Mouse (Mus musculus): ENCODE results near the gene Reps1. TPM values are rescaled to one million over a fixed set of nuclear protein-coding genes. Genes with fewer than 3 reads are reported as not detected.

Gene Reps1
- polyA plus RNA-seq, 1 experiment: 95.8 TPM

DNA sequence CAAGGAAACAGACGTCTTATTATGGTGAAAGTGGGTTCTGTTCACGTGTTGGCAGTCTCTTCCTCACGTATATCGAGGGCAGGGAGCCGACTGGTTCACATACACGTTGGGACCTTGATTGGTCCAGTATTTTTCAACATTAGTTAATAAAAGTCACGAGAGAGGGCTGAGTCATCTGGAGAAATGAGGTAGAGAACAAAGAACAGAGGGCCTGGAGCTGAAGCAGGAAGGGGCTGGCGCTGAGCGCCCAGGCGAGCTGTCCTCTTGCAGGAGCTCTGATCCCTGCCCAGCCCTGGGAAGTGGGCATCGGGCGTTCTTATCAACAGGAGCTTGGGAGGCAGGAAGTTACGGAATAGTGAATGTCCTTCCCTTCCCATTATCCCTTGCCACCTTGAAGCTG, 4.1 kb downstream of the Reps1 start:
- H3K27ac ChIP-seq (ENCODE audit: control insufficient read depth, insufficient read depth, low read length): no peak overlapping the region
- no peaks in the 10 kb centered on the region for H3K27me3 ChIP-seq (ENCODE audit: control insufficient read depth, insufficient read depth, low read length)
- no peaks in the 10 kb centered on the region for H3K36me3 ChIP-seq (ENCODE audit: control insufficient read depth, insufficient read depth, low read length)
- TF ChIP-seq POLR2A (IDR thresholded peaks at IDR 0.05; ENCODE audit: control insufficient read depth, extremely low read depth, insufficient read depth, low read length, poor library complexity) (no peak), CTCF (IDR thresholded peaks at IDR 0.05; ENCODE audit: borderline replicate concordance, control insufficient read depth, extremely low read depth, insufficient read depth, low read length, poor library complexity) (no peak)
- WGBS: 73% methylated on average over 13 of the region's 13 CpGs
- DNase-seq: no peak
- H3K4me3 ChIP-seq (ENCODE audit: control insufficient read depth, insufficient read depth, low read length): no peak overlapping the region
- H3K4me1 ChIP-seq (replicated peaks; ENCODE audit: control insufficient read depth, insufficient read depth, low read length): peaks cover 9% of the 10 kb centered on the region

DNA sequence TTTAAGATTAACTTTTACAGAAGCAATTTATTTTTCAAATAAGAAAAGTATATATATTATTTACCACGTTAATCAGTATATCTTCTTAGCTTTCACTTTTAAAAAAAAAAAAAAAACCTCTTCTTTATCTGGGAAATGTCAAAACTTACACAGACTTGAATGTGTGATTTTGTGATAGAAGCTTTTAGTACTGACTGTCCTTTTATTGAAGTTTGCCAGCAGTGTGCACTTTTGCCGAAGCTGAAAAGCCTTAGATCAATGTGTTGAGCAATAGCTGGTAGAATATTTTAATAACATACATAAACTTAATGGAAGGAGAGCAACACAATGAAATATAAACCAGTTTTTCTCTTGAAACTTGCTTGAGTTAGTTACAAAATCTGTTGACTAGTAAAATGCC, 5.1 kb downstream of the Reps1 start:
- DNase-seq: no peak
- H3K4me3 ChIP-seq (ENCODE audit: control insufficient read depth, insufficient read depth, low read length): no peak overlapping the region
- H3K36me3 ChIP-seq (ENCODE audit: control insufficient read depth, insufficient read depth, low read length): no peaks in the 10 kb centered on the region
- WGBS: 90% methylated on average over 2 of the region's 2 CpGs
- peaks cover 9% of the 10 kb centered on the region for H3K4me1 ChIP-seq (replicated peaks; ENCODE audit: control insufficient read depth, insufficient read depth, low read length)
- no peak for TF ChIP-seq CTCF (IDR thresholded peaks at IDR 0.05; ENCODE audit: borderline replicate concordance, control insufficient read depth, extremely low read depth, insufficient read depth, low read length, poor library complexity)
- no peak for TF ChIP-seq POLR2A (IDR thresholded peaks at IDR 0.05; ENCODE audit: control insufficient read depth, extremely low read depth, insufficient read depth, low read length, poor library complexity)
- H3K27ac ChIP-seq (ENCODE audit: control insufficient read depth, insufficient read depth, low read length): no peak overlapping the region
- H3K27me3 ChIP-seq (ENCODE audit: control insufficient read depth, insufficient read depth, low read length): no peaks in the 10 kb centered on the region

DNA sequence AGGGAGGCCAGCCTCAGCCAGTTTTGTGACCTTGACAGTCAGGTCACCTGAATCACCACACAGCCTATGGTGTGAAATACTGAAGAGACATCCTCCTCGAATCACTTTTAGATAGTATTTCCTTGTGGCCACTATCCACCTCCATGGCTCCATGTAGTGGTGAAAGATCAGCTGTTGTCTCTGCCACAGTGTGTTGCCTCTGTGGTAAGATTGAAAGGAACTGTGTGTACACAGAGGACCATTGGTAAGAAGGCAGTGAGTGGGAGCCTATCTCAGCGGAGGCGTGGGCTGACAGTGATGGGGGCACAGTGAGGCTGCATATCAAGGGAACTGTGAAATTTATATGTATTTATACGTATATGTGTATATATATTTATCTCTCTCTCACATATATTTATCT, 5.9 kb downstream of the Reps1 start:
- peaks cover 8% of the 10 kb centered on the region for H3K4me1 ChIP-seq (replicated peaks; ENCODE audit: control insufficient read depth, insufficient read depth, low read length)
- no peaks in the 10 kb centered on the region for H3K36me3 ChIP-seq (ENCODE audit: control insufficient read depth, insufficient read depth, low read length)
- no peak overlapping the region for H3K4me3 ChIP-seq (ENCODE audit: control insufficient read depth, insufficient read depth, low read length)
- no peak for TF ChIP-seq CTCF (IDR thresholded peaks at IDR 0.05; ENCODE audit: borderline replicate concordance, control insufficient read depth, extremely low read depth, insufficient read depth, low read length, poor library complexity)
- no peak for TF ChIP-seq POLR2A (IDR thresholded peaks at IDR 0.05; ENCODE audit: control insufficient read depth, extremely low read depth, insufficient read depth, low read length, poor library complexity)
- H3K27me3 ChIP-seq (ENCODE audit: control insufficient read depth, insufficient read depth, low read length): no peaks in the 10 kb centered on the region
- DNase-seq: no peak
- 83% methylated on average over 4 of the region's 4 CpGs for WGBS
- no peak overlapping the region for H3K27ac ChIP-seq (ENCODE audit: control insufficient read depth, insufficient read depth, low read length)

DNA sequence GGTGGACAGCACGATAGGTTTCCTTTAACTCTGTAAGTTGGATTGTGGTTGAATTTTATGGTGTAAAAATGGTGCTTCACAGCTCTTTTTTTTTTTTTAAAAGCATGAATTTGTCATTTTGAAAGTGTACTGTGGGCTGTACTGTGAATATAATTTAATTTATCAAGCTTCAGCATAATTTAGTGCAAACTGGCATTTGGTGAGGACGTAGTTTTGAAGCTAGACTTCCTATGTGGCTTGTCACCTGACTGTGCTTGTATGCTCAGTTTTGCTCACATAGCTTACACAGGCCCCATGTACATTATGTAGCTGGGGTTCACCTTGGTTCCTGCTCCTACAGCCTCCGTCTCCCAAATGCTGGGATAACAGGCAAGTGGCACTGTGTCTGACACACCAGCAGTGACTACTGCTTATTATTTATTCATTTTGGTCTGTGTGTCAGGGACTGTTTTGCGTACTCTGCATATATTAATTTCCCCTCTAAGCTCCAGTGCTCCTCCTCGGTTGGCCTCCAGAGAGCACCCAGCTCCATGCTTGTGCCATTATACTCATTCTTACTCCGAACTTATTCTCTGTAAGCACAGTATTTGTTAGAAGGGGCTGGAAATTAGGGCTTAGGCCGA, 9.1 kb downstream of the Reps1 start:
- DNase-seq: no peak
- no peaks in the 10 kb centered on the region for H3K27me3 ChIP-seq (ENCODE audit: control insufficient read depth, insufficient read depth, low read length)
- H3K4me1 ChIP-seq (replicated peaks; ENCODE audit: control insufficient read depth, insufficient read depth, low read length): peaks cover 2% of the 10 kb centered on the region
- 86% methylated on average over 7 of the region's 7 CpGs for WGBS
- no peaks in the 10 kb centered on the region for H3K36me3 ChIP-seq (ENCODE audit: control insufficient read depth, insufficient read depth, low read length)
- H3K27ac ChIP-seq (ENCODE audit: control insufficient read depth, insufficient read depth, low read length): no peak overlapping the region
- TF ChIP-seq CTCF (IDR thresholded peaks at IDR 0.05; ENCODE audit: borderline replicate concordance, control insufficient read depth, extremely low read depth, insufficient read depth, low read length, poor library complexity) (no peak), POLR2A (IDR thresholded peaks at IDR 0.05; ENCODE audit: control insufficient read depth, extremely low read depth, insufficient read depth, low read length, poor library complexity) (no peak)
- no peak overlapping the region for H3K4me3 ChIP-seq (ENCODE audit: control insufficient read depth, insufficient read depth, low read length)

DNA sequence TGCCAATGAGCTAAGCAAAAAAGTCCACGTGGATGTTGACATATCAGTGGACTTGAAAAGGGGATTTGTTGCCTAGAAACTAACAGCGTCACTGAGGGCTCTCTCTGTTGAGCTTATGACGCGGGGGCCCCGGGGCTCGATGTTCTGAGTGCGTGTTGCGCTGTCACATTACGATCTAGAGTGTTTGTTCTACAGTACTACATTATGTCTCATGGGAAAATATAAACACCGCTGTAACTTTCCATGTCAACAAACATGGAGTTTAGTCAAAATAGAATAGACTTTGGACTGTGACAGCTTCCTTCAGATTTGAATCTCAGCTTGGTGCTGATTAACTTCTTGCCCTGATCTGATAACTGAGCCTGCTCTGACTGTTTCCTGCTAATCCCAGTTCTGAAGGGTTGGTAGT, 10.4 kb downstream of the Reps1 start:
- TF ChIP-seq POLR2A (IDR thresholded peaks at IDR 0.05; ENCODE audit: control insufficient read depth, extremely low read depth, insufficient read depth, low read length, poor library complexity) (no peak), CTCF (IDR thresholded peaks at IDR 0.05; ENCODE audit: borderline replicate concordance, control insufficient read depth, extremely low read depth, insufficient read depth, low read length, poor library complexity) (no peak)
- Histone ChIP-seq H3K4me1 (replicated peaks; ENCODE audit: control insufficient read depth, insufficient read depth, low read length) (peaks cover 3% of the 10 kb centered on the region), H3K36me3 (ENCODE audit: control insufficient read depth, insufficient read depth, low read length) (no peaks in the 10 kb centered on the region), H3K4me3 (ENCODE audit: control insufficient read depth, insufficient read depth, low read length) (no peak overlapping the region), H3K27me3 (ENCODE audit: control insufficient read depth, insufficient read depth, low read length) (no peaks in the 10 kb centered on the region), H3K27ac (ENCODE audit: control insufficient read depth, insufficient read depth, low read length) (no peak overlapping the region)
- no peak for DNase-seq
- 94% methylated on average over 10 of the region's 10 CpGs for WGBS

DNA sequence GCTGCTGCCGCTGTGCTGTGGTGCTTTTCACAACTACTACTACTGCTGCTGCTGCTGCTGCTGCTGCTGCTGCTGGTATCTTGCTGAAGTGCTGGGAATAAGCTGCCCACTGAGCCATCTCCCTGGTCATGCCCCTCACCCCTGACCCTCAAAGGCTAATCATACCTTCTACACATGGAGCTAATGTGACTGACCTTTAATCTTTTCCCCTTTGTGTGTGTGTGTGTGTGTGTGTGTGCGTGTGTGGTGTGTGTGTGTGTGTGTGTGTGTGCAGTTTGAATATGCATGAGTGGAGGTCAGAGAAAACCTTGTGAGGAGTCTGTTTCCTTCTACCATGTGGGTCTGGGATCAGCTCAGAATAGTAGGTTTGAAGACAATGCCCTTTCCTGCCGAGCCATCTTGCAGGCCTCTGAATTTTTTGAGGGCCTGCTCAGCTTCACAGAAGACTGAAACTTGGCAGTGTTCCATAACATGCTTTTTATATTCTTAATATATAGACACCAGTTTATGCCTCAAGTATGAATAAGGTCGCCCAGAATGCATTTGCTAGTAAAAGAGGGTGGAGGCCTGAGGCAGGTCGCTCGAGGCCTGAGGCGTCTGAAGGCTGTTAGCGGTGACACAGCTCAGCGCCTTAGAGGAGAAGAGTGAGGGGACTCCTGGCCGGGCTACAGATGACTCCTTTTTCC, 12.2 kb downstream of the Reps1 start:
- Histone ChIP-seq H3K27me3 (ENCODE audit: control insufficient read depth, insufficient read depth, low read length) (no peaks in the 10 kb centered on the region), H3K27ac (ENCODE audit: control insufficient read depth, insufficient read depth, low read length) (no peak overlapping the region), H3K4me3 (ENCODE audit: control insufficient read depth, insufficient read depth, low read length) (no peak overlapping the region), H3K4me1 (replicated peaks; ENCODE audit: control insufficient read depth, insufficient read depth, low read length) (peaks cover 4% of the 10 kb centered on the region), H3K36me3 (ENCODE audit: control insufficient read depth, insufficient read depth, low read length) (no peaks in the 10 kb centered on the region)
- no peak for DNase-seq
- TF ChIP-seq CTCF (IDR thresholded peaks at IDR 0.05; ENCODE audit: borderline replicate concordance, control insufficient read depth, extremely low read depth, insufficient read depth, low read length, poor library complexity): no peak
- TF ChIP-seq POLR2A (IDR thresholded peaks at IDR 0.05; ENCODE audit: control insufficient read depth, extremely low read depth, insufficient read depth, low read length, poor library complexity): no peak
- 88% methylated on average over 10 of the region's 10 CpGs for WGBS

Data from thymus, adult 2 months (tissue).